ENCODE assay signal across 19 mouse cellular contexts in the genomic region with DNA sequence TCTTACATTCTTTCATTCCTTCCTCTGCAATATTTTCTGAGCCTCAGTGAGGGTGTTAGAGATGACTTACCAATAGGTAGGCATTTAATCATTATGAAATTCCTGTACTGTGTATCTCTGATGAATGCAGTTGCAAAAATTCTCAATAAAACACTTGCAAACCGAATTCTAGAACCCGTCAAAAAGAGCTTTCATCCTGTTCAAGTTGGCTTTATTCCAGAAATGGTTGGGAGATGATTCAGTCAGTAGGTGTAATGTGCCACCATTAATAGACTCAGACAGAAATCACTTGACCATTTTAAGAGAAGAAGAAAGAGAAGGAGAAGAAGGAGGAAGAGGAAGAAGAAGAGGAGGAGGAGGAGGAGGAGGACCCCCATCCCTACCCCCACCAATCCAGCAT.
DNase-seq lines count a peak whose midpoint lies in the region; ATAC-seq and TF ChIP-seq lines count a peak whose summit lies in the region.
"Had no signal": no experiment of that assay in that cellular context is flagged by ENCODE, and none has a peak within 500 bp of the region (broad histone marks: within the 10 kb centered on the region; RNA-seq: fewer than 3 reads in every experiment).

No protein-coding gene starts in this region.

- CTCF ChIA-PET in Patski (lab: Charles Lee): interaction anchor here (0.7 kb wide), 1 partner anchor 17 kb away, joined by 3 read pairs; no protein-coding TSS in a partner anchor

- no peaks in the 10 kb centered on the region for H3K27me3 ChIP-seq in Patski
- H3K27me3 ChIP-seq: embryonic facial prominence, embryonic 12.5 days; forebrain, embryonic 13.5 days; forebrain, embryonic 15.5 days had no signal

- peaks cover 9% of the 10 kb centered on the region for H3K4me1 ChIP-seq in cortical plate, adult 2 months (ENCODE audit: control insufficient read depth, insufficient read depth, low read length)
- H3K4me1 ChIP-seq: embryonic facial prominence, embryonic 10.5 days; embryonic facial prominence, embryonic 12.5 days had no signal

- TF ChIP-seq CTCF in Patski (IDR thresholded peaks at IDR 0.05): no peak
- no peak for TF ChIP-seq CTCF in cortical plate, adult 2 months (IDR thresholded peaks at IDR 0.05; ENCODE audit: extremely low read depth, insufficient read depth, low read length)

- in situ Hi-C loops in Patski (cut with MboI; ENCODE audit: low pct_unique_long_range_greater_than_20kb): no loop called here

- peak; percentile 31 for ATAC-seq in Patski
- ATAC-seq: forebrain, embryonic 13.5 days; forebrain, embryonic 15.5 days; forebrain, postnatal 0 days had no signal

- no peak overlapping the region for H3K4me3 ChIP-seq in cortical plate, adult 2 months (ENCODE audit: insufficient read depth, low read length)
- H3K4me3 ChIP-seq: embryonic facial prominence, embryonic 10.5 days; embryonic facial prominence, embryonic 12.5 days; forebrain, embryonic 13.5 days; forebrain, embryonic 15.5 days had no signal

- peak; percentile 5 for DNase-seq in 3T3-L1 (ENCODE audit: low read depth, low spot score)
- peak; percentile 44 for DNase-seq in Patski (ENCODE audit: low read depth, low spot score)
- DNase-seq in thymus, postnatal 0 days (ENCODE audit: low spot score): no peak
- no peak for DNase-seq in ovary, adult 18-20 months (ENCODE audit: low spot score)
- no peak for DNase-seq in layer of hippocampus, adult 8-10 months (ENCODE audit: low spot score in 2 of 2)
- DNase-seq: adrenal gland, adult 2 months; adrenal gland, postnatal 10 days; adrenal gland, postnatal 25 days; cerebellum, adult 11-12 months; cerebellum, adult 2 months; cerebellum, adult 9-10 months; cerebellum, postnatal 10 days; cerebellum, postnatal 36 days; forebrain, postnatal 0 days had no signal

- POLR2A ChIA-PET in Patski (lab: Charles Lee): interaction anchor here (0.6 kb wide), 1 partner anchor 116 kb away, joined by 3 read pairs; no protein-coding TSS in a partner anchor

- H3K27ac ChIP-seq in cortical plate, adult 2 months (ENCODE audit: insufficient read depth, low read length): 0 out of 2 replicates have a peak overlapping the region, but pooled peaks have one; percentile 15
- H3K27ac ChIP-seq: embryonic facial prominence, embryonic 10.5 days; embryonic facial prominence, embryonic 12.5 days; forebrain, embryonic 13.5 days; forebrain, embryonic 15.5 days had no signal

- no peak for TF ChIP-seq POLR2A in cortical plate, adult 2 months (IDR thresholded peaks at IDR 0.05; ENCODE audit: extremely low read depth, insufficient read depth, low read length)

Comparison
In these comparisons a context has a peak if more than half of its experiments do, and no peak if none do; other contexts are left out.
1. DNase-seq: peak in 3T3-L1 (single experiment) and Patski (single experiment); none in thymus, postnatal 0 days (single experiment), ovary, adult 18-20 months (single experiment) and layer of hippocampus, adult 8-10 months (0 of 2).